Mouse (Mus musculus) CH12.LX (cell line): ENCODE data around the gene Ptgdr2. TPM values are rescaled to one million over a fixed set of nuclear protein-coding genes. Genes with fewer than 3 reads are reported as not detected.

Experiments
- DNase-seq: peaks from one replicate; pipeline ENCODE4 v3.0.0-alpha.2; 2013; ENCODE audit errors: extremely low read depth
- H3K27ac ChIP-seq: 2 replicates; pipeline ENCODE4 v1.5.1; 2012; ENCODE audit warnings: low read depth, mild to moderate bottlenecking, control low read depth, moderate library complexity; ENCODE audit not compliant: insufficient read depth
- H3K27me3 ChIP-seq: replicated peaks from 2 replicates; pipeline ENCODE3; 2012; ENCODE audit warnings: inconsistent platforms
- H3K36me3 ChIP-seq, 2 experiments: replicated peaks in 1 of 2; 2 replicates each; pipeline versions ENCODE3 to v1.6.1; 2012; ENCODE audit warnings: inconsistent platforms in 1 of 2, low read length in 1 of 2, mild to moderate bottlenecking in 1 of 2, mixed read lengths in 1 of 2, moderate library complexity in 1 of 2; ENCODE audit not compliant: control insufficient read depth in 1 of 2, insufficient read depth in 1 of 2
- H3K4me1 ChIP-seq, 2 experiments: 2 replicates each; pipeline ENCODE4 v1.6.1; 2012; ENCODE audit warnings: inconsistent platforms in 1 of 2, moderate library complexity in 1 of 2; ENCODE audit not compliant: insufficient read depth in 2 of 2, control insufficient read depth in 1 of 2
- H3K4me2 ChIP-seq: 2 replicates; pipeline ENCODE4 v1.6.1; 2012; ENCODE audit warnings: low read depth, mild to moderate bottlenecking, control low read depth; ENCODE audit not compliant: poor library complexity, insufficient read depth, severe bottlenecking
- H3K4me3 ChIP-seq, 3 experiments: fragments of 150-350 bp in 1 of 3; sonication (generic) in 1 of 3; replicated peaks in 1 of 3; 2 replicates each; pipeline versions ENCODE3 to v1.5.1; 2011 to 2012; ENCODE audit warnings: low read depth in 2 of 3, low read length in 2 of 3, mild to moderate bottlenecking in 2 of 3, moderate library complexity in 2 of 3, control low read depth in 1 of 3, improper control_type of control experiment in 1 of 3, inconsistent platforms in 1 of 3, mixed read lengths in 1 of 3; ENCODE audit not compliant: poor library complexity in 1 of 3
- H3K79me2 ChIP-seq: replicated peaks from 2 replicates; pipeline ENCODE4 v1.6.1; 2012; ENCODE audit warnings: mild to moderate bottlenecking, moderate library complexity; ENCODE audit not compliant: control insufficient read depth, poor library complexity, insufficient read depth, severe bottlenecking; ENCODE audit errors: extremely low read depth
- H3K9ac ChIP-seq: 2 replicates; pipeline ENCODE4 v1.6.1; 2012; ENCODE audit warnings: low read depth, mild to moderate bottlenecking, control low read depth, moderate library complexity; ENCODE audit not compliant: insufficient read depth
- H3K9me3 ChIP-seq: replicated peaks from 2 replicates; pipeline ENCODE3; 2012; ENCODE audit warnings: low read length, inconsistent platforms, mixed read lengths
- CHD1 ChIP-seq: IDR thresholded peaks from 2 replicates; pipeline ENCODE4 v1.6.1; 2012; ENCODE audit warnings: low read depth, low read length, improper control_type of control experiment, inconsistent platforms
- CHD2 ChIP-seq: IDR thresholded peaks from 2 replicates; pipeline ENCODE4 v1.6.1; 2011; ENCODE audit warnings: low read length, improper control_type of control experiment
- E2F4 ChIP-seq: IDR thresholded peaks from 2 replicates; pipeline ENCODE4 v1.6.1; 2011; ENCODE audit warnings: low read depth, low read length, improper control_type of control experiment; ENCODE audit not compliant: insufficient replicate concordance
- ELF1 ChIP-seq: IDR thresholded peaks from 2 replicates; pipeline ENCODE4 v1.6.1; 2014; ENCODE audit warnings: low read depth, mild to moderate bottlenecking, inconsistent platforms, low read length, improper control_type of control experiment
- EP300 ChIP-seq: IDR thresholded peaks from 2 replicates; pipeline ENCODE4 v1.6.1; 2011; ENCODE audit warnings: low read length, improper control_type of control experiment
- ETS1 ChIP-seq: conservative IDR thresholded peaks from 2 replicates; pipeline ENCODE4 v1.6.1; 2012; ENCODE audit warnings: low read depth, mild to moderate bottlenecking, inconsistent platforms, low read length, improper control_type of control experiment, moderate library complexity
- GABPA ChIP-seq: IDR thresholded peaks from 2 replicates; pipeline ENCODE4 v1.6.1; 2012; ENCODE audit warnings: low read depth, low read length, improper control_type of control experiment, inconsistent platforms; ENCODE audit not compliant: insufficient replicate concordance
- HCFC1 ChIP-seq: IDR thresholded peaks from 2 replicates; pipeline ENCODE4 v1.6.1; 2012; ENCODE audit warnings: low read depth, mild to moderate bottlenecking, inconsistent platforms, low read length, improper control_type of control experiment
- JUN ChIP-seq: IDR thresholded peaks from 2 replicates; pipeline ENCODE4 v1.6.1; 2011; ENCODE audit warnings: low read depth, mild to moderate bottlenecking, low read length, improper control_type of control experiment, moderate library complexity; ENCODE audit not compliant: insufficient read depth
- KAT2A ChIP-seq: IDR thresholded peaks from 2 replicates; pipeline ENCODE4 v1.6.1; 2012; ENCODE audit warnings: low read length, improper control_type of control experiment, inconsistent platforms; ENCODE audit not compliant: insufficient replicate concordance
- MEF2A ChIP-seq: IDR thresholded peaks from 2 replicates; pipeline ENCODE4 v1.6.1; 2014; ENCODE audit warnings: low read depth, mild to moderate bottlenecking, inconsistent platforms, low read length, improper control_type of control experiment, borderline replicate concordance
- MXI1 ChIP-seq: IDR thresholded peaks from 2 replicates; pipeline ENCODE4 v1.6.1; 2011; ENCODE audit warnings: mild to moderate bottlenecking, low read depth, low read length, improper control_type of control experiment
- MYC ChIP-seq: IDR thresholded peaks from 2 replicates; pipeline ENCODE4 v1.6.1; 2011; ENCODE audit warnings: low read depth, mild to moderate bottlenecking, improper control_type of control experiment, low read length
- POLR2A ChIP-seq: IDR thresholded peaks from 2 replicates; pipeline ENCODE4 v1.6.1; 2011; ENCODE audit warnings: low read depth, mild to moderate bottlenecking, improper control_type of control experiment, low read length
- RAD21 ChIP-seq: IDR thresholded peaks from 2 replicates; pipeline ENCODE4 v1.6.1; 2011; ENCODE audit warnings: low read depth, mild to moderate bottlenecking, low read length, improper control_type of control experiment, moderate library complexity
- TBP ChIP-seq: conservative IDR thresholded peaks from 2 replicates; pipeline ENCODE4 v1.6.1; 2011; ENCODE audit warnings: low read depth, low read length, improper control_type of control experiment
- UBTF ChIP-seq: IDR thresholded peaks from 2 replicates; pipeline ENCODE4 v1.6.1; 2012; ENCODE audit warnings: low read depth, mild to moderate bottlenecking, inconsistent platforms, low read length, improper control_type of control experiment, moderate library complexity
- USF2 ChIP-seq: conservative IDR thresholded peaks from 2 replicates; pipeline ENCODE4 v1.6.1; 2011; ENCODE audit warnings: low read depth, low read length, improper control_type of control experiment
- ZKSCAN1 ChIP-seq: IDR thresholded peaks from 2 replicates; pipeline ENCODE4 v1.6.1; 2012; ENCODE audit warnings: low read depth, inconsistent platforms, low read length, improper control_type of control experiment, borderline replicate concordance
- ZMIZ1 ChIP-seq: IDR thresholded peaks from 2 replicates; pipeline ENCODE4 v1.6.1; 2012; ENCODE audit warnings: low read depth, mild to moderate bottlenecking, inconsistent platforms, low read length, improper control_type of control experiment
- ZNF384 ChIP-seq: IDR thresholded peaks from 2 replicates; pipeline ENCODE4 v1.6.1; 2012; ENCODE audit warnings: low read depth, low read length, improper control_type of control experiment, inconsistent platforms
- dilution Hi-C: fragments of 300-500 bp; cut with MboI; formaldehyde crosslinking; loops from 2 replicates; pipeline ENCODE4 v1.14.3; 2020; ENCODE audit warnings: low sequenced_read_pairs; ENCODE audit not compliant: extremely low pct_unique_long_range_greater_than_20kb, extremely low pct_ligation_motif_present
- in situ Hi-C: fragments of 300-500 bp; cut with MboI; formaldehyde crosslinking; loops from 3 replicates; pipeline ENCODE4 v1.14.3; 2019; ENCODE audit warnings: low sequenced_read_pairs, low pct_ligation_motif_present, low pct_unique_long_range_greater_than_20kb, mixed read lengths
- polyA plus RNA-seq: library from polyadenylated mRNA; unstranded; fragments of >175 nt; gene quantifications from 2 replicates; pipeline ENCODE4 v1.2.1, GENCODE M21; 2012; ENCODE audit warnings: low read depth; ENCODE audit not compliant: insufficient read length
- total RNA-seq, 2 experiments: library from RNA; depleted of rRNA; stranded (reverse); fragments of 300-350 nt in 1 of 2; fragments of >200 nt in 1 of 2; gene quantifications; 2 replicates each; pipeline ENCODE4 v1.2.3; 2012 to 2014

Gene Ptgdr2
- total and polyA plus RNA-seq, 3 experiments, result 0.13 TPM; not detected in 2

DNA sequence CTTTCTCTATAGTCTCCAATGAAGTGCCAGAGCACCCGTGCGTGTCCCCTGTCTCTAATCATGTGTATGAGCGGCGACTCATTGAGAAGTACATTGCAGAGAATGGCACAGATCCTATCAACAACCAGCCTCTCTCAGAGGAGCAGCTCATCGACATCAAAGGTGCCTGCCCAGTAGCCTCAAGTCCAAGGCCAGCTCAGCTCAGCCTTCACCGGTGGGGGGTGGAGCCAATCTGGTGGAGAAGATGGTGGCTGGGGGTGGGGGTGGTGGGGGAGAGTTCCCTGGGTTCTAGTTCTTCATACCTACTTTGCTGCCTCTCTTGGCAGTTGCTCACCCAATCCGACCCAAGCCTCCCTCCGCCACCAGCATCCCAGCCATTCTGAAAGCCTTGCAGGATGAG is 39.5 kb upstream of the Ptgdr2 start:
- in situ Hi-C loops, result no loop called here
- H3K79me2 ChIP-seq, result peaks cover 39% of the 10 kb centered on the region
- TF ChIP-seq JUN (no peak), RAD21 (no peak), POLR2A (no peak), MYC (no peak), CHD1 (no peak), MEF2A (no peak), MXI1 (no peak), CHD2 (no peak)
- TF ChIP-seq, all 38 proteins: peak for 0
- Histone ChIP-seq H3K9ac (no peak overlapping the region), H3K4me2 (no peak overlapping the region), H3K27ac (no peak overlapping the region), H3K4me1 (peaks cover 6 to 18% of the 10 kb centered on the region in 2 experiments; a peak in 3 of 4 replicates), H3K4me3 (no peak overlapping the region), H3K27me3 (no peaks in the 10 kb centered on the region), H3K9me3 (peaks cover 5% of the 10 kb centered on the region), H3K36me3 (peaks cover 53 to 58% of the 10 kb centered on the region in 2 experiments)
- dilution Hi-C loops, result no loop called here
- DNase-seq, result no peak

DNA sequence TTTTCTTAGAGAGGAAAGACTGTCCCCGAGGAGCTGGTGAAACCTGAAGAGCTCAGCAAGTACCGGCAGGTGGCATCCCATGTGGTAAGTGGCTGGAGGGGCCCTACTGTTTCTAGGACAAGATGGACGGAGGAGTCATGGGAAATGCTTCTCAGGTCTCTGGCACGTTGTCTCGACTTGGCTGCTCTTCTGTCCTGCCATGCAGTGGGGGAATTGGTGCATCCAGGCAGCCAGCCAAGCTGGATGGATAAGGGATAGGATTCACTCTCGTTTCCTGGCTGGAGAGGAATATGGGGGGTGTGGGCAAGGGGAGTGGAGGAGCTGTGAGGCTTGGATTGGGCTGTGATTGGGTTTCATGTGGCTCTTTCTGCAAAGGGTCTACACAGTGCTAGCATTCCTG is 36.6 kb upstream of the Ptgdr2 start:
- H3K4me3 ChIP-seq, result no peak overlapping the region
- H3K27me3 ChIP-seq, result no peaks in the 10 kb centered on the region
- in situ Hi-C loops, result no loop called here
- no peak overlapping the region for H3K4me2 ChIP-seq
- H3K4me1 ChIP-seq, result peaks cover 6 to 14% of the 10 kb centered on the region in 2 experiments; a peak in 3 of 4 replicates
- no peak for DNase-seq
- H3K27ac ChIP-seq, result no peak overlapping the region
- dilution Hi-C loops, result no loop called here
- H3K9ac ChIP-seq, result no peak overlapping the region
- H3K9me3 ChIP-seq, result no peaks in the 10 kb centered on the region
- peaks cover 38% of the 10 kb centered on the region for H3K79me2 ChIP-seq
- TF ChIP-seq EP300 (no peak), CHD2 (no peak), ZNF384 (no peak), MYC (no peak), UBTF (no peak), ELF1 (no peak), HCFC1 (no peak), E2F4 (no peak), MEF2A (no peak), RAD21 (no peak), USF2 (no peak), CHD1 (no peak), KAT2A (no peak), TBP (no peak), ZKSCAN1 (no peak), GABPA (no peak), ETS1 (no peak), ZMIZ1 (no peak)
- peaks cover 81 to 86% of the 10 kb centered on the region in 2 experiments for H3K36me3 ChIP-seq
